Mouse (Mus musculus): Measurements from ENCODE around the gene Wwox.

DNA sequence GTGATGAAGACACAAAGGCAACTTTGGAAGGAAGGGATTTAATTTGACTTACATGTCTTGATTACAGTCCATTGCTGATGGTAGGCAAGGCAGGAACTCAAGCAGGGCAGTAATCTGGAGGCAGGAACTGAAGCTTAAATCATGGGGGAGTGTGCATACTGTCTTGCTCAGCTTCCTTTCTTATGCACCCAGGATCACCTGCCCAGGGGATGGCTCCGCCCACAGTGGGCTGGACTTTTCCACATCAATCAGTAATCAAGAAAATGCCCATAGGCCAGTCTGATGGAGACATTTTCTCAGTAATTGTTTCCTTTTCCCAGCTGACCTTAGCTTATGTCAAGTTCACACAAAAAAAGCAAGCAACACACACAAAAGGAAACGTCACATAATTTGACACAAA lies 237.5 kb downstream of the Wwox start:
- TF ChIP-seq CTCF (IDR thresholded peaks at IDR 0.05; ENCODE audit: control insufficient read depth, insufficient read depth, low read length), result no peak
- TF ChIP-seq POLR2A (IDR thresholded peaks at IDR 0.05; ENCODE audit: borderline replicate concordance, control insufficient read depth, low read depth, low read length), result no peak
